In genomic region chrX:152545736-152546135, GRCm38 (mm10) we compare ENCODE assay signal across 30 mouse cellular contexts. TPM values are rescaled to one million over a fixed set of nuclear protein-coding genes. Genes with fewer than 3 reads are reported as not detected.
DNase-seq lines count a peak whose midpoint lies in the region; ATAC-seq lines count a peak whose summit lies in the region.
"Had no signal": no experiment of that assay in that cellular context is flagged by ENCODE, and none has a peak within 500 bp of the region (broad histone marks: within the 10 kb centered on the region; RNA-seq: fewer than 3 reads in every experiment).

No protein-coding gene starts in this region.

- DNase-seq in layer of hippocampus, adult 18-20 months (ENCODE audit: low spot score in 2 of 2): peak; percentile 16 to 28
- DNase-seq in layer of hippocampus, adult 9-10 months (ENCODE audit: low spot score): no peak
- DNase-seq in brain, adult 2 months (ENCODE audit: low read depth, low spot score): peak; percentile 6
- DNase-seq in right cerebral cortex, adult 2 months (ENCODE audit: low spot score in 2 of 2): no peak
- DNase-seq in right cerebral cortex, postnatal 36 days (ENCODE audit: low spot score in 2 of 2): no peak
- DNase-seq: adrenal gland, postnatal 25 days; B cell, adult 2 months; cerebellum, adult 8-10 months; cerebellum, postnatal 14 days; gastrocnemius, adult 2 months; gastrocnemius, postnatal 25 days; heart, adult 18-20 months; heart, postnatal 10 days; heart, postnatal 4 days had no signal

- no peak overlapping the region for H3K9ac ChIP-seq in intestine, embryonic 16.5 days (ENCODE audit: low read depth, low read length)
- H3K9ac ChIP-seq: embryonic facial prominence, embryonic 12.5 days; hindbrain, embryonic 13.5 days had no signal

- H3K4me2 ChIP-seq in intestine, embryonic 16.5 days (ENCODE audit: low read depth, low read length): no peak overlapping the region
- H3K4me2 ChIP-seq: embryonic facial prominence, embryonic 12.5 days; hindbrain, embryonic 13.5 days had no signal

- WGBS in intestine, embryonic 16.5 days: 72% methylated on average over 1 of the region's 1 CpGs

- peaks cover 4% of the 10 kb centered on the region; the same call in 1 of the 2 replicates for H3K27me3 ChIP-seq in intestine, embryonic 16.5 days (replicated peaks; ENCODE audit: control insufficient read depth, insufficient read depth, low read length)

- no peaks in the 10 kb centered on the region for H3K36me3 ChIP-seq in intestine, embryonic 16.5 days (ENCODE audit: control insufficient read depth, insufficient read depth, low read length)
- H3K36me3 ChIP-seq: embryonic facial prominence, embryonic 12.5 days; G1E; heart, embryonic 10.5 days; hindbrain, embryonic 13.5 days had no signal

- 0 out of 2 replicates have a peak, but pooled peaks have one; percentile 28 for ATAC-seq in intestine, embryonic 16.5 days
- ATAC-seq in frontal cortex, adult (ENCODE audit: low TSS enrichment): no peak
- ATAC-seq: activated CD4-positive, CD25-positive, alpha-beta regulatory T cell, adult 4 months; CD4-positive, CD25-positive, alpha-beta regulatory T cell, adult 4 months; forebrain, embryonic 16.5 days; hindbrain, postnatal 0 days; Patski had no signal

- no peak overlapping the region for H3K4me3 ChIP-seq in intestine, embryonic 16.5 days (ENCODE audit: low read length)
- H3K4me3 ChIP-seq: embryonic facial prominence, embryonic 12.5 days; gastrocnemius, adult 2 months; heart, embryonic 10.5 days; hindbrain, embryonic 13.5 days had no signal

- no peaks in the 10 kb centered on the region for H3K9me3 ChIP-seq in intestine, embryonic 16.5 days (ENCODE audit: control insufficient read depth, low read length)
- H3K9me3 ChIP-seq: embryonic facial prominence, embryonic 12.5 days; G1E; heart, embryonic 10.5 days; hindbrain, embryonic 13.5 days had no signal

- no peaks in the 10 kb centered on the region for H3K4me1 ChIP-seq in intestine, embryonic 16.5 days (ENCODE audit: control insufficient read depth, insufficient read depth, low read length)
- H3K4me1 ChIP-seq: embryonic facial prominence, embryonic 12.5 days; heart, embryonic 10.5 days; hindbrain, embryonic 13.5 days had no signal

- no peak overlapping the region for H3K27ac ChIP-seq in intestine, embryonic 16.5 days (ENCODE audit: low read length)
- H3K27ac ChIP-seq: embryonic facial prominence, embryonic 12.5 days; gastrocnemius, adult 2 months; heart, embryonic 10.5 days; hindbrain, embryonic 13.5 days; hindbrain, postnatal 0 days had no signal

RNA-seq across cellular contexts. Expression of gene Cldn34a, which starts 17.4 kb away (rescaled TPM):
- not detected for total RNA-seq in layer of hippocampus, adult 18-20 months (2021)
- polyA plus RNA-seq in intestine, embryonic 16.5 days (2015; fragmentation: Nextera tagmentation; extraction: Ambion mirVana): not detected in 2 replicates
- total RNA-seq: adrenal gland, adult 18-20 months; adrenal gland, postnatal 25 days; gastrocnemius, adult 2 months; gastrocnemius, postnatal 25 days; heart, adult 18-20 months; heart, postnatal 10 days; heart, postnatal 4 days; hindbrain, postnatal 0 days had no signal
- polyA plus RNA-seq: activated CD4-positive, CD25-positive, alpha-beta regulatory T cell, adult 4 months; CD4-positive, CD25-positive, alpha-beta regulatory T cell, adult 4 months; cortical plate, adult 2 months; embryonic facial prominence, embryonic 12.5 days; forebrain, embryonic 11.5 days; forebrain, embryonic 16.5 days; G1E; heart, embryonic 10.5 days; heart, embryonic 14.5 days; hindbrain, embryonic 13.5 days; hindbrain, postnatal 0 days; intestine, embryonic 14.5 days; Patski had no signal

Comparison
In these comparisons a context has a peak if more than half of its experiments do, and no peak if none do; other contexts are left out.
1. DNase-seq: peak in layer of hippocampus, adult 18-20 months (2 of 2) and brain, adult 2 months (single experiment); none in layer of hippocampus, adult 9-10 months (single experiment), right cerebral cortex, adult 2 months (0 of 2) and right cerebral cortex, postnatal 36 days (0 of 2).